Mouse (Mus musculus) testis, adult 2 months (tissue): ENCODE measurements around the gene Stk10.

ENCODE experiments used
- CTCF ChIP-seq: fragments of 200-500 bp; IDR thresholded peaks from 2 replicates; pipeline ENCODE4 v1.5.1; 2012; ENCODE audit warnings: low read depth, mild to moderate bottlenecking, inconsistent platforms, low read length, moderate library complexity; ENCODE audit not compliant: control insufficient read depth, insufficient read depth, insufficient replicate concordance
- POLR2A ChIP-seq: fragments of 200-500 bp; IDR thresholded peaks from 2 replicates; pipeline ENCODE4 v1.6.1; 2012; ENCODE audit warnings: low read depth, mild to moderate bottlenecking, inconsistent platforms, low read length, moderate library complexity; ENCODE audit not compliant: control insufficient read depth

DNA sequence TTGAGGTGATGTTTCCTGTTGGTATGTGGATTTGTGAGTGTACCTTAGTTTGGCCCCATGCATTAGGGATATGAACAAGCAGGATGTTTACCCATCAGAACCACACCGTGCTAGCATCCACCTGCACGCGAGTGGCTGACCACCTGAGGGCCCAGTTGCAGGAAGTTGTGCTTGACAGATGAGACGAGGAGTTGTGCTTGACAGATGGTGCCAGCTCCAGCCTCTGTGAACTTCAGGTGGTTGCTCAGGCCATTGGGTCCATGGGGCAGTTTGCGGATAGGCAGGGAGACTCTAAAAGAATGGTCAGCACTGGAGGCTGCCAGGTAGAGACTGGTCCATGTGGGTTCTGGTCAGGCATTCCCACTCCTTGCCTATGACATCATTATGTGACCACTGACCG is 83.0 kb downstream of the Stk10 start:
- no peak for TF ChIP-seq CTCF
- TF ChIP-seq POLR2A: no peak
